Mouse (Mus musculus) ES-E14 (cell line): ENCODE measurements at regions not wholly inside any gene's neighbourhood (a gene's known extent, or its start where the extent isn't known, plus 50 kb on each side); places are given as distances from the start of the nearest gene placed in this dataset.

Experiments used
- CHD2 ChIP-seq: IDR thresholded peaks from 2 replicates; pipeline ENCODE4 v1.6.1; 2014; ENCODE audit warnings: mild to moderate bottlenecking, low read depth, low read length, inconsistent platforms
- HCFC1 ChIP-seq: IDR thresholded peaks from 2 replicates; pipeline ENCODE4 v1.6.1; 2012; ENCODE audit warnings: low read length, inconsistent platforms, borderline replicate concordance; ENCODE audit not compliant: insufficient read depth
- MAFK ChIP-seq: IDR thresholded peaks from 2 replicates; pipeline ENCODE4 v1.6.1; 2014; ENCODE audit warnings: mild to moderate bottlenecking, low read depth, low read length, inconsistent platforms; ENCODE audit not compliant: insufficient read depth
- ZC3H11A ChIP-seq: IDR thresholded peaks from 2 replicates; pipeline ENCODE4 v1.6.1; 2012; ENCODE audit warnings: low read depth, mild to moderate bottlenecking, inconsistent platforms, low read length, borderline replicate concordance
- ZNF384 ChIP-seq: IDR thresholded peaks from 2 replicates; pipeline ENCODE4 v1.6.1; 2012; ENCODE audit warnings: low read depth, low read length, inconsistent platforms

GRCm38 (mm10) chr15:16312721-16313120 lies 415.8 kb upstream of the Cdh9 start:
- no peak for TF ChIP-seq CHD2
- TF ChIP-seq ZNF384 = no peak
- TF ChIP-seq HCFC1 = no peak
- TF ChIP-seq MAFK = no peak
- no peak for TF ChIP-seq ZC3H11A
